Mouse (Mus musculus) CD4-positive helper T cell, adult 2 months (primary cell): ENCODE data around the gene Nkx3-2.
A peak's percentile ranks its signal among the peaks of the same experiment; 100 is the strongest.

Experiments
- DNase-seq: peaks from one replicate; pipeline ENCODE4 v3.0.0-alpha.2; 2012; ENCODE audit warnings: low read depth, missing footprints, low spot score

Gene Nkx3-2

DNA sequence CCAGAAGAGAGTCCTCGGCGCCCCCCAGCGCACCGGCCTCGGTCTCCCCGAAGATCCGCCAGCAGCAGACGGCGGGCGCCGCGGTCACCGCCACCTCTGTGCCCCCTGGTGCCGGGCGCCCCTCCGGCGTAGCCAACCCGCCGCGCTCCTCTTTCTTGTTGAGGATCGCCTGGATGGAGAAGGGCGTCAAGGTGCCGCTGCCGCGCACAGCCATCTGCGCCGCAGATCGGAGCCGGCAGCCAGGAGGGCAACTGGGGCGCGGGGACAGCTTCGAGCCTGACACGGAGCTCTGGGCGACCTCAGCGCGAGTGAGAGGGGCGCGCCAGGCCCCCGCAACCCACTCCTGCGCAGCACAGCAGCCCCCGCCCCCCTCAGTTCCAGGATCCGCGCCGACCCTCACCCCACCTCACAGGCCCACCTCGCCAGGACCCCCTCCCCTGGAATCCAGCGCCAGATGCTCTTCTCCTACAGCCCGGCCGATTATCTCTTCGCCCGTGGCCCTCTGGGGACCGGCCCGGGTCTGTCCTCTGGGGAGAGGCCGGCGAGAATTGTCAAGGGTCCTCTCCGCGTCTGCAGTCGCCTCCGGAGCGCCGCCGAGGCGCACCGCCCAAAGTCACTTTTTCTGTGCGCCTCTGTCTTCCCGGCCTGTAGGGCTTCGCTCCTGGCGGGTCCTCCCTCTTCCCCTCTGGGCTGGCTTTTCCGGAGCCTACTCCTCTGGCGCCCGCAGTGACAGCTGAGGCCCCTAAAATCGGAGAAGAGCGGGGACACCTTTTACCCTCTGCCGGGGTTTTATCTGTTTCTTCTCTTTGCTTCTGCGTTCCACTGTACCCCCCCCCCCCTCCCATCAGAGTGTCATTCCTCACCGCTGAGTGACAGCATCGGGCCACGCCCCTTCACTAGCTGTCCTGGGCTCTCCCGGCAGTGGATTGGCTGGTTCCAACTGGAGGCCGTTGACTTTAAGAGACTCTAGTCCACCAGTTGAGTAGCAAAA lies at the start of gene Nkx3-2:
Gene Nkx3-2, minus strand, starts transcription at position 771 of the 991 bp plus-strand sequence.
- DNase-seq, result no peak

- DNase-seq, result no peak
Measured at GRCm38 (mm10) chr5:41812516-41812915, 48.2 kb upstream of the Nkx3-2 start.

GRCm38 (mm10) chr5:41811279-41811678 lies 47.0 kb upstream of the Nkx3-2 start:
- no peak for DNase-seq

- DNase-seq, result no peak
Measured at GRCm38 (mm10) chr5:41807383-41807782, 43.1 kb upstream of the Nkx3-2 start.

GRCm38 (mm10) chr5:41806176-41806575 lies 41.9 kb upstream of the Nkx3-2 start:
- DNase-seq, result no peak

- no peak for DNase-seq
Measured at GRCm38 (mm10) chr5:41805085-41805484, 40.8 kb upstream of the Nkx3-2 start.

DNA sequence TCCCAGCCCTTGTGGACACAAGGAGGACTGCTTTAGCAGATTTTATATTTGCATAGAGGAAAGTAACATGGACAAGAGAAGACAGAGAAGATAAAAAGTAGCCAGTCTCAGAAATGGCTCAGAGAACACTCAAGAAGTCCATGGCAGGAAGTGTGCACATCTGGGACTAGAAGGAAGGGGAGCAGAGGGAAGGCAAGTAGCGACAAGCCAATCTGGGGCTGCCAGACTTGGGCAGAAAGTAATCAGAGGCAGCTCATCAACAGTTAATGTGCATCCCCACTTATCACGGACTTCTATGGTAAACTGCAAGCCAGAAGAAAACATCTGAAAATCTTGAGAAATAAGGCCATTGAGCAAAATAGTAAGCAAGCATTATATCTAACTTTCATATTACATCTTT lies 40.3 kb upstream of the Nkx3-2 start:
- DNase-seq, result no peak

GRCm38 (mm10) chr5:41801622-41802021 lies 37.3 kb upstream of the Nkx3-2 start:
- DNase-seq, result no peak

DNA sequence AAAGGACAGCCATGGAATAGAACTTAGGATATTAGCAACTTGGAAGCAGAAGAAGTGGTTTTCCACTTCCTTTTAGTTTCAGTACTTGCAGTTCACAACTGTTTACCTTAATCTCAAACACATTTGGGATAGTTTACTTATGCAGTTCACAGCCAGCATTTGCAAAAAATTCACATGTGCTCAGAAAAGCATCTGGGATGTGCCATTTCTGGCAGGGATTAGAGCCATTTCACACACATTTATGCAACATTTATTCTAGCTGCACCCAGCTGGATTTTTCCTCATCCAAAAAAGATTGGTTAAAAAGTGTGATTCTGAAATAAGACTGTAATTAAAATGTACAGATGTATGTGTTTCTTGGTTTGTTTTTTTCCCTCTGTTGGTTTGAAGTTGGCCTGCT lies 30.1 kb upstream of the Nkx3-2 start:
- DNase-seq, result no peak

GRCm38 (mm10) chr5:41790517-41790916 lies 26.2 kb upstream of the Nkx3-2 start:
- DNase-seq, result no peak

DNA sequence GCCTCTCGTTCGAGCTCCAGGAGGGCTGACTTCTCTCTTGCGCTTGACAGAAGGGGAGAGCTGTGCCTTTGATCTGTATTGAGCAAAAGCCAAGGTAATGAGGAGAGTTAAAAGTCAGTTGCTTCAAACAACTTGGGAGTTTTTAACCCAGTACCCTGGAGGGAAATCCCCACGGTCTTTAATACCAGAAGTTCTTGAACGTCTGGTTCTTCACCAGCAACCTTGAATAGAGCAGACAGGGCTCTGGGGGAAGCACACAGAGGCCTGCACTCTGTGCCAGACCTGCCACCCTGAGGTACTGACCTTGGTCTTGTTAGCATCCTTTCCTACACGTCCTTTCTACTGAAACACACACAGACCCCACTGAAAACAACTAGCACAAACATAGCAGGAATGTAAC lies 24.6 kb upstream of the Nkx3-2 start:
- DNase-seq, result peak; percentile 9

DNA sequence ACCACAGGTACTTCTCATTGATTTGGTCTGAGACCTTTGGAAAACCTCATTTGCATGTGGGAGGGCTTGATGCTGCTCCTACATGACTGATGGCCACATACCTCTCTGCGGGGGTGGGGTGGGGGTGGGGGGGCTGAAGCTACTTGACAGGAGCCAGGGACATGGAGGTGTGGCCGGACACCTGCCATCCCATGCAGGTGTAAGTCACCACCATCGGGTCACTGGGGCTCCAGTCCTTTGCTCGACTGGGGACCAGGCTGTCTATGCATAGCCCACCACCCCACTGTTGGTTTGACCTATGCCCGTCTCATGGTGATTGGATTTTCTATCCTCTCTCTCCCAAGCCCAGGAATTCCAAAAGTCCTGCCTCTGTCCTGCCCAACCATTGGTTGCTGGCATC lies 17.6 kb upstream of the Nkx3-2 start:
- no peak for DNase-seq

DNA sequence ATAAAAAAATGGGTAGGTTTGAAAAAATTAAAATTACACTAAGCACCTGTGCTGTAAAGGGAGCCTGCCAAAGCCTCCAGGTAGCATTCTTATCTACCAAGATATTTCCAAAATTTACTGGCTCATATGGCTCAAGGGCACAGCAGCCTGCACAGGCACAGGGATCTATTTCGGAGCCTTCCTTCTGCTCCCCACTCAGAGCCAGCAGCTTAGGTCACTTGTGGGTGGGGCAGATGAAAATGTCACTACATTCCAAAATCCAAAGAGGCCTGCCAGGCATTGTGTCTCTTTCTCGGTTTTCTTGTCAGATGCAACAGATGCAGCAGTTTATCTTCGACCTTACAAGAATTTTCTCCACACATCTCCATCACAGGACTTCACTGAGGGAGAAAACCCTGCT lies 15.7 kb upstream of the Nkx3-2 start:
- DNase-seq, result no peak

- DNase-seq, result no peak
Measured at GRCm38 (mm10) chr5:41775728-41776127, 11.4 kb upstream of the Nkx3-2 start.

DNA sequence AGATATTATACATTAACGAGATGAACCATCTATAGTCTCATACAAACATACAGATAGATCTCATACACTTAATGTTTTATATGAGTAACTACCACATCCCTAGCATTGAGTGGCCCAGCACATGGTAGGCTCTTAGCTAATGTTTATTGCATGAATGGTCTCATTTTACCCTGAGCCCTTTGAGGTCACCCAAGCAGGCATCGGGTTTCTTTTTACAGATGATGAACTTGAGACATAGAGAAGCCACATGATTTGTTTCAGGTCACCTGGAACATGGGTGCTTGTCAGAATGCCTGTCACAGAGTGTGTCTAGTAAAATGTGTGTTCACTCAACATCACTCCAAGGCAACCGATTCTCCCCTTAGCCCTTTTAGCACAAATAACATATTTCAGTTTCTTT lies 11.0 kb upstream of the Nkx3-2 start:
- DNase-seq, result no peak

DNA sequence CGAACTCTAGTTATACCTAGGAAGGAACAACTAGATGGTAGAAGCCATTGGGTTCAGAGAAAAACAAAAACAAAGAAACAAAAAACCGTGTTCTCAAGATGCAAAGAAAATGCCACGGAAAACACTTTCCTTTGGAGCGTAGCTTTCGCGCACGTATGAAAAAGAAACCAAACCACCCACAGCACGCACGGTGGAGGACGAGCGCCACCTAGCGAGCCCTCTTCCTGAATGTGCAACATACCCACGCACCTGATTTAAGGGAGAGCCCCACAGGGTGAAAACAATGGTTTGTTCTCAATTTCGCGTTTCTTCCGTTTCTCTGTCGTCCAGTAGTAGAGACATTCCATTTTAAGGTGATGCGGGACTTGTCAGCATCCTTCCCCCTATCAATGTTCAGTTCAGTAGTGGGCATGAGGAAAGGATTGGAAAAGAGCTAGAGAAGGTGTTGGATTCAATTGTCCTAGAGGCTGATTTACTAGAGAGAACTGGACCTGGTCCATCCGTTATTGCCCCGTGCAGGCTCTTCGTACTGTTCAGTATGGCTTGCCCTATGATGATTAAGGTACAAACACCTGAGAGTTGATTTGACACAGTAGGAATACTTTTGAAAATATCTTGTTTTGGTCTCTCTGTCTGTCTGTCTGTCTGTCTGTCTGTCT lies 4.2 kb upstream of the Nkx3-2 start:
- DNase-seq, result peak; percentile 84

DNA sequence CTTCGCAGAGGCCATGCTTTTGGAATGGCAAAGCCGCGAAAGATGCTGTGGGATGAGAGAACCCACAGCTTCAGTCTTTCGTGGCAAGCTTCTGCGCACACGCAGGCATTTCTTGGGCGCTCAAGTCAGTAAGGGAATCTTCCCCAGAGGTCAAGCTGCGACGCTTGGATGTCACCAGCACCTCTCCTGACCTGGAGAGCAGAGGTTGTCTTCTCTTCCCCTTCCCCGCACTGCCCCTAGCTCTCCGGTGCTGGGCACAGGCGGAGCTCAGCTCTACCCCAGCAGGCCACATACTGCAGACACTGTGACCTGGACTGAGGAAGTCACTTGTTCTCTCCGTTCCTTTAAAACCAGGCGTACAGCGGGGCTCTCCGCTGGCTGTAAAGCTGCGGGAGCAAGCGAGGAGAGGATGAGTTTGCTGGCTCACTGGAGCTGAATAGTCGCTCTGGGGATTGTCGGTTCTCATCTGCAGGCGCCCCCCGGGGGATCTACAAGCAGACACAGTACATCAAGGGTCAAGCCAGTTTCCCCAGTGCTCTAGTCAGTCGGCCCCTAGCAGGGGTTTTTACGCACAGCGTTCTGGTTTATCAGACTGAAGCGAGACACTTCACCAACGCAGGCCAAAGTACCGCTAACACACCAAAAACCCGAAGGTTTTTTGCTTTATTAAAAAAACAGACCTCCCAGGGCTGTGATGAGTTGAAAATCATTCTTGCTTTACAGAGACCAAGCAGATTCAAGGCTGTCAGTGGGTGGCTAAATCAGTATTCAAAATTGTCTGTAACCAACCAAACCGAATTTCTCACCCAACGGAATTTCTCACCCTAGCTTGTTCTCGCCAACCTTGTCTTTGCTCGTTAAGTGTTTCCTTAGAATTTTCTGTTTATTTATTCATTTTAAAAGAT lies 3.2 kb upstream of the Nkx3-2 start:
- peak; percentile 21 for DNase-seq

DNA sequence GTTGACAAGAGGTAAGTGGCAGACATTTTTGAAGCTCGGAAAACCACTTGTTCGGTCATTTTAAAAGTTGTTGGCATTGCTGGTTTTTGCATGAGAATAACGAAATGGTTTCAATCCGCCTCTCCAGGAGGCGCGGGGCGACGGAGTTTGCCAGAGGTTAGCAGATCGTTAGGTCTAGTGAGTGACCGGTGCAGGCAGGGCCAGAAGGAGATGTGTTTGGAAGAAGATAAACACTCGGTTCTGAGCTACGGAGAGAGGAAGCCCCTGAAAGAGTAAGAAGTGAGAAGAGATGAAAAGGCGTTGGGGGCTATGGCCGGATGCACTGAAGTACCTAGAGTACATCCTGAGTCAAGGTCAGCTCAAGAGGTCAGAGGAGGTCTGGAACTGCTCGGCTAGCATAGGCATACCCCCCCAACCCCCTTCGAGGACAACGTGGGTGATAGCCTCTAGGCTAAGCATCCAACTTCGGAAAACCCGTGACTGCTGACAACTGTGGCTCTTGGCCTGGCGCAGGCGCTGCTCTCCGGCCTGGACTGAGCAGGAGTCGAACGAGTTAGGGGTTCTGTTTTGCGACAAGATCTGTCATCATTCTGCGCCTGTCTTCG lies 2.2 kb upstream of the Nkx3-2 start:
- no peak for DNase-seq

- DNase-seq, result no peak
Measured at GRCm38 (mm10) chr5:41765626-41766405, 1.5 kb upstream of the Nkx3-2 start.

DNA sequence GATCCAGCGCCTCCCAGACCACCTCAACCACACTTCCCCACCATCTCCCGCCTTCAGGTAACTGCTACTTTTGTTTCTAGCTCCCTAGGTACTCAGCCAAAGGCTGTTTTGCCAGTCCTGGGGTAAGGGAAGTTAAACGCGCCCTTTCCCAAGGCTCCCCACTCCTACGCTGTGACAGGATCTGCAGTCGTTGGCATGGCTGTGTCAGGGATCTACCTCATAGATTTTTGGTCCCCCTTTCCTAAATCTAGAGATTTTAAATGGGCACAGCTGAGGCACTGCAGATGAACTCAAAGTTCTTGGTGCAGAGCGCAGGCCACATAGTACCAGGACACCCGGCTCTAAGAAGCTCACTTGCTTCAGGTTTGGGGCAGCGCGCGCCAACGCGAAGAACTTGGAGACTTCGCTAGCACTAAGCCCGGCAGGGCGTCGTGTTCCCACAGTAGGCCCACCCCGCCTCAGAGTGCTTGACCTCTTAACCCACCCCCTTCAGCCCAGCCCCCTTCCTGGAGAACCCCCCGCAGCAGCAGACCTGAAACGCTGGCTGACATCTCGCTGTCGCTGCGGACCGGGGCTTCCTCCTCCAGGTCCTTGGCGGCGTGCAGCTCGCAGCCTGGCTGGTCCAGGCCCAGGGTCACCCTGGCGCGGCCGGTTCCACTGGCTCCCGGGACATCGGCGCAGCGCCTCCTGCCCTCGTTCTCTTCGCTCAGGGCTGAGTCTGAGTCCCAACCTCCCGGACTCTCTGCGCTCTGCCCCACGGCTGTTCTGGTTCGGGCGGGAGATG lies 1.2 kb downstream of the Nkx3-2 start:
- no peak for DNase-seq
